Mouse (Mus musculus): ENCODE measurements around the gene Ephb4.

DNA sequence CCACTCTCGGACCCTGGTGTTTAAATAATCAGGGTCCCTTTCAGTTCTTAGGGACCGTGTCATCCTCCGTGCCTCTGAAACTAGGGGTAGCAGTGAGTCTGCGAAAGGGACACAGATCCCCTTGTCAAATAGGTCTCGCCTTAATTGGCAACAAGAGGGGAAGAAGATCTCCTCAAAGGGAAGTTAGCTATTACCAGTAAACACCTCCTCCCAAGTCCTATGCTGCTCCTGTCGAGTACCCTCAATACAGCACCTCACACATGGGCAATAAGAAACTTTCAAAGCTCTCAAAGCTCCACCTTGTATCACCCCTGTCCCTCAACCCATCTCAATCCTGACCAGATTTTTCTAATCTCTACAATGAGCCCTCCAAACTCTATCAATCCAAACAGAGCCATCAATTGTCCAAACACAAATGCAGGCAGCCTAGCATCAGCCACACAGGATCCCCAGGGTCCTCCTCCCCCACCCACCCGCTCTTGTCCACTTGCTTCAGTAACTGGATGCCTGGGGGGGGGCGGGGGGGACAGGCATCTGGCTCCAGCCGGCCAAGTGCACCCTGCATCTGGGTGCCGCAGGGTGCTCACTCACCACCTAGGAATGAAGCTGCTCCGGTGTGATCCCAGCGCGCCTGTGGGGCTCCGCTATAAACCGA lies 16.9 kb upstream of the Ephb4 start:
- no peak for TF ChIP-seq POLR2A (IDR thresholded peaks at IDR 0.05; ENCODE audit: extremely low read depth, insufficient read depth, low read length)
- TF ChIP-seq CTCF (IDR thresholded peaks at IDR 0.05; ENCODE audit: extremely low read depth, insufficient read depth, low read length) = no peak

Measured in cortical plate, adult 2 months (tissue).